Mouse (Mus musculus): ENCODE data around the gene Rem1.

The Rem1 gene

GRCm38 (mm10) chr2:152626774-152627591, at the start of gene Rem1:
Gene Rem1 (plus strand): TSS chr2:152626951.
- DNase-seq (ENCODE audit: extremely low spot score, low read depth, low spot score): no peak

- DNase-seq (ENCODE audit: extremely low spot score, low read depth, low spot score): no peak
These were observed 46.6 kb upstream of the Rem1 start, which contains the start of gene Defb19 for GRCm38 (mm10) chr2:152580107-152580506. Gene Defb19 (minus strand): TSS chr2:152580312.

- no peak for DNase-seq (ENCODE audit: extremely low spot score, low read depth, low spot score)
These were observed 46.1 kb upstream of the Rem1 start for GRCm38 (mm10) chr2:152580612-152581011.

GRCm38 (mm10) chr2:152586926-152587560, 39.7 kb upstream of the Rem1 start:
- DNase-seq (ENCODE audit: extremely low spot score, low read depth, low spot score): no peak

GRCm38 (mm10) chr2:152588450-152588849, 38.3 kb upstream of the Rem1 start:
- DNase-seq (ENCODE audit: extremely low spot score, low read depth, low spot score): no peak

- DNase-seq (ENCODE audit: extremely low spot score, low read depth, low spot score): no peak
These were observed 37.7 kb upstream of the Rem1 start for GRCm38 (mm10) chr2:152589021-152589420.

- DNase-seq (ENCODE audit: extremely low spot score, low read depth, low spot score): no peak
These were observed 27.5 kb upstream of the Rem1 start, which contains the start of gene Defb45 for GRCm38 (mm10) chr2:152599299-152599698. Gene Defb45 (minus strand): TSS chr2:152599399.

GRCm38 (mm10) chr2:152600076-152600475, 26.7 kb upstream of the Rem1 start:
- no peak for DNase-seq (ENCODE audit: extremely low spot score, low read depth, low spot score)

- no peak for DNase-seq (ENCODE audit: extremely low spot score, low read depth, low spot score)
These were observed 25.3 kb upstream of the Rem1 start for GRCm38 (mm10) chr2:152601275-152601960.

GRCm38 (mm10) chr2:152604057-152604456, 22.7 kb upstream of the Rem1 start, which contains the start of gene Defb36:
Gene Defb36 (plus strand): TSS chr2:152604327.
- DNase-seq (ENCODE audit: extremely low spot score, low read depth, low spot score): no peak

- no peak for DNase-seq (ENCODE audit: extremely low spot score, low read depth, low spot score)
These were observed 19.0 kb upstream of the Rem1 start for GRCm38 (mm10) chr2:152607746-152608145.

- DNase-seq (ENCODE audit: extremely low spot score, low read depth, low spot score): no peak
These were observed 18.0 kb upstream of the Rem1 start for GRCm38 (mm10) chr2:152608719-152609118.

GRCm38 (mm10) chr2:152612193-152612592, 14.6 kb upstream of the Rem1 start:
- no peak for DNase-seq (ENCODE audit: extremely low spot score, low read depth, low spot score)

- peak; percentile 64 for DNase-seq (ENCODE audit: extremely low spot score, low read depth, low spot score)
These were observed 11.2 kb upstream of the Rem1 start for GRCm38 (mm10) chr2:152615563-152615962.

GRCm38 (mm10) chr2:152616470-152616869, 10.3 kb upstream of the Rem1 start:
- DNase-seq (ENCODE audit: extremely low spot score, low read depth, low spot score): no peak

GRCm38 (mm10) chr2:152617374-152617773, 9.4 kb upstream of the Rem1 start:
- no peak for DNase-seq (ENCODE audit: extremely low spot score, low read depth, low spot score)

GRCm38 (mm10) chr2:152620367-152621134, 6.2 kb upstream of the Rem1 start:
- no peak for DNase-seq (ENCODE audit: extremely low spot score, low read depth, low spot score)

GRCm38 (mm10) chr2:152622151-152622550, 4.6 kb upstream of the Rem1 start:
- no peak for DNase-seq (ENCODE audit: extremely low spot score, low read depth, low spot score)

- no peak for DNase-seq (ENCODE audit: extremely low spot score, low read depth, low spot score)
These were observed 3.8 kb upstream of the Rem1 start, which contains the start of gene Defb25 for GRCm38 (mm10) chr2:152622953-152623352. Gene Defb25 (minus strand): TSS chr2:152623053.

GRCm38 (mm10) chr2:152624566-152624965, 2.2 kb upstream of the Rem1 start:
- no peak for DNase-seq (ENCODE audit: extremely low spot score, low read depth, low spot score)

- DNase-seq (ENCODE audit: extremely low spot score, low read depth, low spot score): no peak
These were observed 1.5 kb upstream of the Rem1 start for GRCm38 (mm10) chr2:152625256-152625655.

Data from hindlimb bud, embryonic 11.5 days (tissue).